Mouse (Mus musculus): ENCODE data around the gene Kremen2.

Gene Kremen2

DNA sequence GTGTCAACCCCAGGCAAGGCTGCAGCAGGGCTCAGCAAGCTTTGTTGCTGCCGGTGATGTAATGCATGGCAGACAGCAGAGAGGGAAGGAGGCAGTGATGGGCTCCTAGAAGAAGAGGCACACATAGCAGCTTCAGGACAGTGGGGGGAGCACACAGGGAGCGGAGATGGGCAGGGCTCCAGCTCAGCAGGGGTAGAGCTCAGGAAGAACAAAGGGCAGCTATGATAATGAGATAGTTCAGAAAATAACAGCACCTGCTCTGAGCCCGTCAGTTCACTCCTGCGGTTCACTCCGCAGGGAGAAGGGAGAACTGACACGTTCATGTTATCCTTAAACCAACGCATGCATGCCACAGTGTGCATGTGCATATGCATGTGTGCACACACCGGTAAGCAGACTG lies 13.2 kb upstream of the Kremen2 start:
- no peak for DNase-seq

DNA sequence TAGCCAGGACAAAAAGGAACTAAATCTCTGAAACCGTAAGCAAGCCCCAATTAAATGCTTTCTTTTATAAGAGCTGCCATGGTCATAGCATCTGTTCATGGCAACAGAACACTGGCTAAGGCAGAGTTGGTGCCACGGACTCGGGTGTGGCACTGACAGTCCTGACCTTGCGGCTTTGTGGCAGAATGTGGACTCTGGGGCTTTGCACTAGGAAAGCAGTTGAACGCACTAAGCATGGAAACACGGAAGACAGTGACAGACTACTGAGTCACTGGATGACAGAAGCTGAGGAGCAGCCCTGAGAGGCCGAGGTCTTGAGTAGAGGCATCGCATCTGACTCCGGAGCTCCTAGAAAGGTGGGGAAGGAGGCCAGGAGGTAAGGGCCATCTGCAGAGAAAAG lies 11.9 kb upstream of the Kremen2 start:
- DNase-seq, result no peak

DNA sequence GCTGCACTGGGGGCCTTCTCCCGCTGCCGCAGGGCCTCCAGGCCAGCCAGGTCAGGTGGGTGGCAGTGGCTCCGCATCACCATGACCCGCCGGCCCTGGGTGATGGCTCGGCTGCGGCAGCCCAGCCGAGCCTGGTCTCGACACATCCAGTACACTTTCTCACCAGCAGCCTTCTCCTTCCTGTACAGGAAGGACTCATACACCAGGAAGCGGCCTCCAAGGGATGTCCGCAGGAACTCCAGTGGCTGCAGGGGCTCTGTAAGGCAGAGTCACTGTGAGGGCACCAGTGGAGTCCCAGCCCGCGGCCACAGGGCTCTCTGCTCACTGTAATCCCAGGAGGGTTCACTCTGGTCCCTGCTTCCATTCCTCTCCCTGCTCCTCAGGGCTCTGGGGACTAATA lies 10.1 kb upstream of the Kremen2 start:
- DNase-seq, result no peak

DNA sequence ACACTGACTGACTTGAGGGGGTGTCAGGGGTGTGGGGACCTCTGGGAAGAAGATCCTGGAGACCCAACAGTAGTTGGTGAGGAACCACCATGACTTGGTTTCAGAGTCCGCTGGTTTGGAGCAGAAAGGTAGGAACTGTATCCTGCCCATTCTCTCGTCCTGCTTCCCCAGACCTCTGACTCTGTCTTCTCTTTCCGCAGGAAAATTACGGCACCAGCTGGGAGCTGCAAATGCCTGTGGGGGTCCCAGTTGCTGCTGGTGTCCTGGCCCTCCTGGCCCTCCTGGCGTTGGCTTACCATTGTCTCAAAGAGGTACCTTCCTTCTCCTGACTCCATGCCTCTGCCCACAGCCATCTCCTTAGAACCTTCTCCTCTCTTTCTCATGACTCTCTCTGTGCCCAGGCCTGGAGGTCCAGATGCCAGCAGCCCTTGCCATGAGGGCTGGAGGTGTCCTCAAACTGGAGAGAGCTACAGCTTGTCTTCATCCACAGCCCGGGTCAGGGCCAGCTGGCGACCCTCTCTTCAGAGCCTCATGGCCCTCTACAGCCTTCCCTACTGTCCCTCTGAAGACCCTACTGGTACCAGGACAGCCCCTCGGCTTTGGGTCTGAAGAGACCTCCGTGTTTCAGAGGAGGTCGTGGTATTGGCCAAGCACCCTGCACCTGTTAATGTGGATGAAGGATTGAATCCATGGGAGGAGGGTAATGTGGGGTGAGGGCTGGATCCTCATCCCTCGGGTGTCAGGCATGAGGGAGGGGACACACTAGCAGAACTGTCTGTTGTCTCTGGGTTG lies 4.0 kb upstream of the Kremen2 start:
- DNase-seq, result no peak

DNA sequence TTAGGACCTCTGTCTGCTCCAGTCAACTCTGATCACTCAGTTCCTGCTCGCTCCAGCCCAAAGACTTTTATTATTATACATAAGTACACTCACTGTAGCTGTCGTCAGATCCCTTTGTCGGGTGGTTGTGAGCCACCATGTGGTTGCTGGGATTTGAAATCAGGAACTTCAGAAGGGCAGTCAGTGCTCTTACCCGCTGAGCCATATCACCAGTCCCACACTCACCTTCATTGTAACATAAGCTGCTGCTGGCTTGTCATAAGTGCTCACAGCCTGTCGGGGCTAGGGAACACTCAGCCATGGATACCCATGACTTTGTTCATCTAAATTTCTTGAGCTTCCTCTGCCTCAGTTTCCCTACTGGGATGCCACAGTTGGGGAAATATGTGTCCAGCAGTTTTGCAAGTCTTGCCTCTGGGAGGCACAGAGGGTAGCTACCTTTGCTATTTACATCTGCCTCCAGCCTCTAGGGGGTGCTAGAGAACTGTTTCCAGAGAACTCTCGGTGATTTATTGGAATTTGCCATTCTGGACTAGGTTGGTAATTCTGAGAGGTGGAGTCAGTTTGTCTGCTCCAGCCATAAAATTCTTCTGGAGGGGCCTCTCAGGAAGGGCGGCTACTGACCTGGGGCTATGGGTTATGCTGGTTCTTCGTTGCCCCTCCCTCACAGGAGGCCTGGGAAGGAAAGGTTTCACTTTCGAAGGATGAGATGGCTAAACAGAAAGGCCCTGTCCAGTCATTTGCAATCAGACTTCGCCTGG lies 3.2 kb upstream of the Kremen2 start:
- peak; percentile 50 for DNase-seq

DNA sequence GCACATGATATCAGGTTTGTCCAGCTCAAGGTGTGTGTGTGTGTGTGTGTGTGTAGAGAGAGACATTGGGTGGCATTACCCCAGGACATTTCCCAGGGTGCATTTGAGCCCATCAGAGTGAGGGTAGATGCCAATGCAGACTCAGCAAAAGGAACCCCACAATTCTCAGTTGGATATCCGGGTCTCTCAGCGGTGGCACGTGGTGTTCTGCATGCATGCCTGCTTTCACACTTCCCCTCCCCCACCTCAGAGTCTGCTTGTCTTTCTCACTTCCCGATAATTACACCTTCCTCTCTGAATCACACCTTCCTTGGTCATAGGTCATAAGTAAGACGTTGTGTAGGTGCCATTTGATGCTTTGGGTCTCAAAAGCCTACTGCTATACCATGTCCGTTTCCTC lies 2.4 kb upstream of the Kremen2 start:
- DNase-seq, result no peak

DNA sequence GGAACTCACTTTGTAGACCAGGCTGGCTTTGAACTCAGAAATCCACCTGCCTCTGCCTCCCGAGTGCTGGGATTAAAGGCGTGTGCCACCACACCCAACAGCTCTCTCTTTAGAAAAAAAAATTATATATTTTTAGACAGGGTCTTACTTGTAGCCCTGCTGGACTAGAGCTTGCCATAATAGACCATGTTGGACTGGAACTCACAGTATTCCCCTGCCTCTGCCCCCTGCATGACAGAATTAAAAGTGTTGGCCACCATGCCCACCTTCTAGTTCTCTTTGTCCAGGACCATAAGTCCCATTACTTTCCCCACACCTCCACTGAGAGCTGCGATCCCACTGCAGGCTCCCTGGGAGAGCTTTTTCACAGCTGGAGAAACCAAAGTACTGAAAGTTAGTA lies 1.8 kb upstream of the Kremen2 start:
- DNase-seq, result no peak

DNA sequence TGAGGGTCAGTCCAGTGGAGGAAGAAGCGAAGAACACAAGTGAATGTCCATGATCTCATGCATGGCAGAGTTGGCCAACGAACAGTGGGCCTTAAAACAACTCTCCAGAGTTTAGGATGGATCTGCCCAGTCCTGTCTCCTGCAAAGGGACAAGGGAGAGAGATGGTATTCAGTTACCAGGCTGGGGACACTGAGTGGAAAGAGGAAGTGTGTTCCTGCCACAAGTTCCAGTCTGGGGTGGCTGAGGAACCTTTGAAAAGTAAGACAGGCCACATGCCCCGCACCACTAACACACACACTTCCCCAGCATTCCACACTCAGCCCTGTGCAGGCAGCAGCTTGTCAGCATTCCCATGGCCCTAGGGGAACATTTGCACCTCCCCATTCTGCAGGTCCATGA lies 1.1 kb upstream of the Kremen2 start:
- no peak for DNase-seq

DNA sequence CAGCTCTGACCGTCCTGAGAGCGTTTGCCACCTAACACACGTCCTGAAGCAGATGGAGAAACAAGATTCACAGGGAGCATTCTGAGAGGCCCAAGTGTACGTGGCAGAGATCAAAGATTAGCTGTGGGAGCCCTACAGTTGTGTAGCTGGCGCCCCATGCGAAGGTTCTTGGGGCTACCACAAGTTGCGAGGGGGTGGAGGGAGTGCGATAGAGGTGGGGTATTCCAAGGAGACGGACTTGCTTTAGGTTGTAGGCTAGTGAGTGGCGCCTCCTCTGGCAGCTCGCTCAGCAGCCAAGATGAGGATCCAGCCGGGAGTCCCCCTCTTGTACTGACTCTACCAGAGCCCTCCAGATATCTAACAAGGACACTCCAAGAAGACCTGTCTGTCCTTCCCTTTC lies 678 bp upstream of the Kremen2 start:
- DNase-seq, result no peak

DNA sequence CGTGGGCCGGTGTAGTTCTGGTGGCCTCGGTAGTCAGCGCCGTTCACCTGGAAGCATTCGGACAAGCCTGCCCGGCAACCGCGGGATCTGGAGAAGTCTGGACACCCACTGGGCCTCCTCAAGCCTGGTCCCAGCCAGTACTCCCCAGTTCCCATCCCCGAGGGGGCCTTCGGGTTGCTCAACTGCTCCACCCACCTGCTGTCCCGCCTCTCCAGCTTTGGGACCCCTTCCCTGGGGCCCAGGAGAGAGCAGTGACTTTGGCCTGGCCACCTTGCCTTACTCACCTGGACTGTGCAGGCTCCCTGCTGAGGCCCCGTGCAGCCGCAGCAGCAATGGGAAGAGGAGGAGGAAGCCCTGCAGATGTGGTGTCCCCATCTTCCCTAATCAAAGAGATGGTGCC lies 982 bp downstream of the Kremen2 start:
- DNase-seq, result no peak

DNA sequence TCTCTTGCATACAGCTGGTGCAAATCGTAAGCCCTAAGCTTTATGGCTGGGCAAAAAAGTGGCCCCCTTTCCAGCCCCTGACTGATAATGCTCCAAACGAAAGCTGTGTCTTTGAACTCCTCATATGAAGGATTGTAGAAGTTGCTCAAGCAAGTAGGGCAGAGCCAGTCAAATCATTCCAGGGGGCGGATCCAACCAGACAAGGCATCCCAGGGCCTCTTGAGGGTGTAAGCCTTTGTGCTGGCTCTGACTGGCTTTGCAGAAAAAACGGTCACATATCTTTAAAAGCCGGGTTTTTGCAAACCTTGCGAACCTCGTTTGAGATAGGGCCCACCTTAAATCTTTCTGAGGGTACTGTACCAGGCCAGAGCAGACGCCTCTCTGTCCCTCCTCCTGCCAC lies 1.6 kb downstream of the Kremen2 start:
- DNase-seq, result no peak

DNA sequence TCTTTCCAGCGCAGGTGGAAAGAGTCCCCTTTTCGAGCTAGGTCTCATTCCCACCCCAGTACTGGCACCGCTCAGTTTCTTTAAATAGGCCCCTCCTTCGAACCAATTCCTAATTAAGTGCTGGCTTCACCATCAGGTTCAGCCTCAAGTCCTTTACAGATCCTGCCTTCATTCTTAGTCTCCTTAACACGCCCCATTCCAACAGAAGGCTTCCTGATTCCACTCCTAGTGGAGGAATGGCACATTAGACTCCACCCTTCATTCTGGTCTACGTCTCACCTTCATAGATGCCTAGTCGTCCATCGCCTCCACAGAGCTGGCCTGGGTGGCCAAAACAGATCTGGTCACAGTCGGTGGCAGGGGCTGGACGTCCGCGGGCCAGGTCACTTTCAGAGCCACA lies 2.7 kb downstream of the Kremen2 start:
- DNase-seq, result no peak

DNA sequence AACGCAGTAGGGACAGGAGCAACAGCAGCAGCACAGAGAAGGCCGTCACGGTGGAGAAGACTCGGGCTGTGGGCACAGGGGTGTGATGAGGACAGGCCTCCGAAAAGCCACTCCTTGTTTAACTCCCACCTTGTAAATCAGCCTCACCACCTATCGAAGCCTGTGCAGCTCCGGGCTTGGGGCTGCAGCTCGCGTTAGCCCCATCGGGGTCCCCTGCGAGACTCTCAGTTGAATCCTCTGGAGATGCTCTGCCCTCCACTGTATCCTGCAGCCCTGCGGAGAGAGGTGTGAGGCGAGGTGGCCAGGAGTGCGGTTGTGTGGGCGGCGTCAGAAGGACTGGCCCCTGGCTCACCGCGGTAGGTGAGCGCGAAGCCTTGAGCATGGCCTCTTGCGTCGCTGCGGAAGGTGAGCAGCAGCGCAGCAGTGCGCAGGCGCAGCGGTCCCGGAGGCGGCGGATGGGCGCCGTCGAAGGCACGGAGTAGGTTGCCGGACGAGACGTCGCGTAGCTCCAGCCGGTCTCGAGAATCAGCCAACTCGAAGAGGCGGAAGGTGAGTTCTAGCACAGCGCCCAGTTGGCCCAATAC lies 3.3 kb downstream of the Kremen2 start:
- DNase-seq, result no peak

DNA sequence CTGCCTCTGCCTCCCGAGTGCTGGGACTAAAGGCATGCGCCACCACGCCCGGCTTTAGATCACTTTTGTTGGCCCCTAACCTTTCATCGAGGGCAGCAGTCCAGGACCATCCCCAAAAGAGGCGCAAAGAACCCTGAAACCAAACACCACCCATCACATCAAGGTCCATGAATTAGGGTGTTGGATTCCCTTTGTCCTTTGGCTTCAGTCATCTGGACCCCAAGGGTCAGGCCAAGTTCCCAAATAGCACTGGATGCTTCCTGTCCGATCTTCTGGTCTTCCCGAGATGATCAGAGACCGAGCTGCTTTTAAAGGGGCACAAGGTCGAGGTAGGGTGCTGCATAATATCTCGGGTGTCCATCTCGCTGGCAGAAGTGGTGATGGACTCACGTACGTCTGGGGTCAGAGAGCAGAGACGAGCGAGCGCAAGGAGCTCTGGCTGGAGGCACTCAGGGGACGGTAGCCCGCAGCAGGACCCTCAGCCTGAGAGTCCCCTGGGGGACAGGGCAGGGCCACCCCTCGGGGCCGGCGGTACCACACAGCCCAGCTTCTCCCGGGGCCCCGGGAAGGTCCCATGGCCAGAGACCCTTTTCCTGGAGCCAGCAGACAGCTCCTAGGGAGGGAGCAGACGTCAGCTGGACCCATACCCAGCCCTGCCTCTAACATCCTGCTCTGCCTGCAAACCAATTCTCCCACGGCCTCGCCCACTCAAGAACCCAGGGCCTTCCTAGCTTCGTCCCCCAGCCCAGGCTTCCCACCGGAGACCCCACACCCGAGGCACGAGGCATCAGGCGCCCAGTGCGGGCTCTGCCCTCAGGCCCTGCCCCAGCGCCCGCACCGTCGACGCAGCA lies 4.0 kb downstream of the Kremen2 start:
- no peak for DNase-seq

DNA sequence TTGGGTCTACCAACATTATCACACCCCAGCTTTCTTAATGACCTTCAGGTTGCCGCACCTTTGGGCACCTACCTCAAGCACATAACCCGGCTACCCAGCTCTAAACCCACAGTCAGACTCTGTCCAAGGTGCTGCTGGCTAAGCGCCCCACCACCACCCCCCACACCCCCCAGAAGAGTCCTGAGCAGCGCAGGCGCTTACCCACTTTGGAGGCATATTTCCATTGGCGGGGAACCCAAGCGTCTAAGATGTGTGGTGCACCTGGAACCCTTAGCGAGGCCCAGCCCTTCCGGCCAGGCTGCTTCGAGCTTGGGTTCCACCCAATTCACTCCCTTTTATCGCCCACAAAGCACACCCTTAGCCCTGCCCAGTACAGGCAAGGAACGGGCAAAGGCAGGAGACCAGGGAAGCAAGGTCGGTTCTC lies 5.0 kb downstream of the Kremen2 start, which contains the start of gene Paqr4:
Paqr4 (minus strand) TSS at position 270 of the 424 bp plus-strand sequence.
- DNase-seq, result no peak

DNA sequence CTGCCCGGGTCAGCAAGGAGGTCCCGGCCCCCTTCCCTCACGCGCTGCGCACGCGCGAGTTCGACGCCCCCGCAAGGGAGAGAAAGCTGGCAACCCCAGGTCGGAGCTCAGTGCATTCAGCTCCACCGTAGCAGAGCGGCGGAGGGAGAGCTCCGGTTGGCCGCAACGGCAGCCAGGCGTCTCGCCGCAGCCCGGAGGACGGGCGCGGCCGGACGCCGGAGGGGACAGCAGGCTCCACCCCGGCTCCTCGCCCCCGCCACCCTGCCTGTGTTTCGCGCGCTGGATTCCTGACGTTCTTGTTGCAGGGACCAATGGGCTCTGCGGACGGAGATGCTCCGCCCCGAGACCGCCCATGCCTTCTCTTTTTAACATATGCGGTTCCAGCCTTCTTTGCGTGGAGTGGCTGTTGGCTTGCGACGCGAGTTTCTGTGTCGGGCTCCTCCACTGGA lies 5.5 kb downstream of the Kremen2 start:
- DNase-seq, result peak; percentile 89

DNA sequence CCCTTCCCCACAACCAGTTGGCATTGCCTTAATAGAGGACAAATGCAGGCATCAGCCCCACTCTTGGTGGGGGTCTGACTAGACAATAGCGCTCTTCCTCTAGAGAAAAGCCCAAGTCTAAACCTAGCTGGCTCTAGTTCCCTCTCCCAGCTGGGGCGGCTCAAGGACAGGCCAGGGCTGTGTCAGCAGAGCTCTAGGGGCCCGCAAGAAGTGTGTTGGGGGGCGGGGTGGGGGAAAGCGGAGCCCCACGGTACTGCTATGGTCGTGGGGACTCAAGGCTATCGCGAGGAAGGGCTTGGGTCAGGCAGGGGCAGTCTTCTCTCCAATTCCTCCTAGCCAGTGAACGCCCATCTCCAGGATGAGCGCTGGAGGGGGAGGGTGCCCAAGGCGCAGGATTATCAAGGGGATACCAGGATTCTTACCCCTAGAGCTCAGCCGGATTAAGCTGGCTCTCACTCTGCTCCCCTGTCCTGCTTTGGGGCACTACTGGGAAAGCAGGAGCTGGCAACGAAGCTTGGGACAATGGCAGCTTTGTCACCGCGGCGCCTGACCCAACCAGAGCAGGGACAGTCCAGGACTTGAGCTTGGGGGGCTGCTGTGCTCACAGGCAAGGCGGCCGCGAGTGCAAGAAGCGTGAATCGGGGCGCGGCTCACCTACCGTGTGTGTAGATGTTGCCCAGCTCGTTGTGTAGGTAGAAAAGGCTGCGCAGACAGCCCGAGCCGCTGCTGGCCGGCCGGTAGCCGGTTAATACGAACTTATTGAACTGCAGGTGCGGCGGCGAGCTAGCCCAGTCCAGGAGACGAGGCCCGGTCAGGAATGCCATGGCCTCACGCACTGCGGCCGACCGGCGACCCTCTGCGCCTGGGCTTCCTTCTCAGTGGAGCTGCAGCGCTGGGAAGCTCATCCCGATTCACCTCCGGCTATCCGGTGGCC lies 6.2 kb downstream of the Kremen2 start:
- peak; percentile 42 for DNase-seq

DNA sequence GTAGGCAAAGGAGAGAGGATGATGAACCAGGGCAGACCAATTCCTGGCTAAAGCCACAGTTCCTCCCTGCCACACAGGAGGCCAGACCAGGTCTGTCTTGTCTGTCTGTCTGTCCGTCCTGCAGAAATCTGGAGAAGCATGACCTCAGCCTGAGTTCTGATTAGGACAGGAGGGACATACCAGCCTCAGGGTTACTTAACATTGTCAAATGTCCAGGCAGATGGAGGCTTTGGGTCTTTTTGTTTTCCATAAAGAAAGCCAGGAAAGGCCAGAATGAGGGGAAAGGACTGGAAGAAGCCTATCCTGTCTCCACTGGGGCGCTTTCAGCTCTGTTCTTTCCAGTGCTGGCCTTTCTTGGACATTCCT lies 6.8 kb downstream of the Kremen2 start:
- no peak for DNase-seq

DNA sequence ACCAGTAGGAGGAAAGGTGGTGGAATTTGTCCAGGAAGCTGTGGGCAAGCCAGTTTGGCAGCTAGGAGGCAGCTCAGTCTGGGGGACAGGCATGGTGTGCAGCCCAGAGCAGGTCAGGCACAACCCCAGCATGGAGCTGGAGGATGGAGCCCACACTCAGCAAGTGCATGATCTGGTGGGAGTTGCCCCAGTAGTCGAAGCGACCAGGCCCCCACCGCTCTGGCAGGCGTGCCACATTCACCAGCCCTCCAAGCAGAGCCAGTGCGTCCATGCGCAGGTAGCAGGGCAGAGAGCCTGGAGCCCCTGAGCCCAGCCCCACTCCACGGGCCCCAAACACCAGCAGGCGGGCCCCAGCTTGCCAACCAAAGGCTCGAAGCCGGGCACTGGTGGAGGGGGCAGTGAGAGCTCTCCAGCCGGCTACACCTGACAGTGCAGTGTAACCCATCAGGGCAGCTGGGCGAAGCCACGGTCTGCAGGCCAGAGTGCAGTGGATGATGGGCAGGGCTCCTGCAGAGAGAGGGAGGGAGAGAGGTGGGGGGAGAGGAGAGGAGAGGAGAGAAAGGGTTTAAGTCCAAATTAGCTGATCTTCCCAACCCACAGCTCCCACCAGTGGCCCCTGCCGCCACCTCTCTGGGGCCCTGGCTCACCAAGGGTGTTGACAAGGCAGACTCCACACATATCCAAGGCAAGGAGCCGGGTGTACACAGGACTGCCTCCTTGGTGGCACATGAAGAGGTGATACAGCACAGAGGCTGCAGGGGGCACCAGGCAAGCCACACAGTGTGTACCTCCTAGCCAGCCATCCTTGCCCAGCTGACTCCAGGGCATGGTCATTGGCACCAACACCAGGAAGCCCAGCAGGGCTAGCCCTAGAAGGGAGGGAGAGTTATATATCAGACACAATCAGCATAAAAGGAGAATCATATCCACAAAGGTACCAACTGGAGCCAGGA lies 7.9 kb downstream of the Kremen2 start:
- no peak for DNase-seq

DNA sequence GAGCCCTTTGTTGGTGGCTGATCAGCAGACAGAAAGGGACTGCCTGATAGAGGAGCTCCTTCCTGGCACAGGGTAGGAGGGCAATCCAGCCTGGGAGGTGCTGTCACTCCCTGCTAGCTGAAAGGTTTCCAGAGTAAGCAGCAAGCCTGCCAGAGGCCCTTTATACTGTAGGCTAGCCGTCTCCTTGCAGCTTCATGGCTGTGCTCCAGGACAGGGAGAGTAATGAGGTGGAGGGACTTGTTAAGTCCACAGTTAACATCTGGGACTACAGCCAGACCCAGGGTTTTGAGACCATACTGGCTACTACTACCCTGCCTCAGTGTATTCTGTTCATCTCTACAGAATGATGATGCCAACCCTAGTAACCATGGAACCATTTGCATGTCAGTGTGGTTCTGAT lies 11.3 kb downstream of the Kremen2 start:
- DNase-seq, result no peak

DNA sequence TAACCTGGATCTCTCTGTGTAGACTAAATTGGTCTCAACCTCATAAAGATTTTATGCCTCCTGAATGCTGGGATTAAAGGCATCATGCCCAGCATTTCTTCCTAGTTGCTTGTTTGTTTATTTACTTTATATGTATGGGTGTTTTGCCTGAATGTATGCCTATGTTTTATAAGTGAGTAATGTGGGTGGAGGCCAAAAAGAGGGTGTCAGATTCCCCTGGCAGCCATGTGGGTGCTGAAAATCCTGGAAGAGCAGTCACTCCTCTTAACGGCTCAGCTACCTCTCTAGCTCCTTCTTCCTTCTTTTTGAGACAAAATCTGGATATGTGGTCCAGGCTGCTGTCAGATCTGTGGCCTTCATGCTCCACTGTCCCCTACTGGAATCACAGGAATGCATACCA lies 15.2 kb downstream of the Kremen2 start:
- DNase-seq, result no peak
